Mouse (Mus musculus): Measurements from ENCODE around the gene Syngr3. TPM values are rescaled to one million over a fixed set of nuclear protein-coding genes. Genes with fewer than 3 reads are reported as not detected.
"Not testable (repeated sequence)": the region's sequence is repeated elsewhere in the genome, so short reads cannot be mapped to it uniquely, and the experiment has no call there.

Gene Syngr3
- total RNA-seq, 1 experiment from 2014 or later = 0.25 TPM

DNA sequence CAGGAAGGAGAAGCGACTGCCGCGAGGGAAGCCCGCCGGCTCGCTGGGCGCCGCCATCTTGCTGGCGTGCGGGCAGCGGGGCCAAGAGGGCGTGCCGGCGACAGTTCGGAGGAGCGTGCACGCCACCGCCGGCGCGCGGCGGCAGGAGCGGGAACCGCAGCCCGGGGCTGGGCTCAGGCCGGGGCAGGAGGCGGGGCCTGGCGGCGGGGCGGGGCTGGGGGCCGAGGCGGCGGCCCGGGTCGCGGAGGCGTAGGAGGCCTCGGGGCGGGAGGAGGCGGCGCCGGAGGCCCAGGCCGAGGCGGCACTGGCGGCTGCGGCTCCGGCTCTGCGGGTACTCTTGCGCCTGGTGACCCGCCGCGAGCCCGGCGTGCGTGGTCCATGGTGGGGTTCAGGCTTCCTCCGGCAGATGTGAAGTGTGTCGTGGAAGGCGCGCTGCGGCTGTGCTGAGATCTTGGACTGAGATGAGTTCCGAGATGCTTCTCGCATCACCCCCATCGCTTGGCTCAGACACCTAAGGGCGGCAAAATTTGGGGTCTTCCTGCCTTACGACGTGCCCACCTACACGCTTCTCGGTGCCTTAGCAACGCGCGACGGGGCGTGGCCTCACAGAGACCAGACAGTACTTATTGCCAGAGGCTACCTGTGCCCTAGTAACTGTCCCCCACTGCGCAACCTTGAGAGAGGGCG, 6.4 kb upstream of the Syngr3 start, which contains the start of the genes Gfer and Noxo1:
Gene Gfer, minus strand, starts transcription at position 146 of the 687 bp plus-strand sequence.
Gene Noxo1, plus strand, starts transcription at position 224 of the 687 bp plus-strand sequence.
- peak; percentile 42 to 67 for ATAC-seq (replicated peaks in 1 of 2; ENCODE audit: insufficient read depth in 1 of 2, low FRiP score in 2 of 2, low TSS enrichment in 1 of 2, low read depth in 1 of 2, poor library complexity in 2 of 2, severe bottlenecking in 2 of 2)

- 0 out of 4 replicates have a peak, but pooled peaks of 1 of the 2 experiments have one; percentile 6 for ATAC-seq (replicated peaks in 1 of 2; ENCODE audit: insufficient read depth in 1 of 2, low FRiP score in 2 of 2, low TSS enrichment in 1 of 2, low read depth in 1 of 2, poor library complexity in 2 of 2, severe bottlenecking in 2 of 2)
These were observed 5.7 kb upstream of the Syngr3 start for GRCm38 (mm10) chr17:24695326-24696010.

DNA sequence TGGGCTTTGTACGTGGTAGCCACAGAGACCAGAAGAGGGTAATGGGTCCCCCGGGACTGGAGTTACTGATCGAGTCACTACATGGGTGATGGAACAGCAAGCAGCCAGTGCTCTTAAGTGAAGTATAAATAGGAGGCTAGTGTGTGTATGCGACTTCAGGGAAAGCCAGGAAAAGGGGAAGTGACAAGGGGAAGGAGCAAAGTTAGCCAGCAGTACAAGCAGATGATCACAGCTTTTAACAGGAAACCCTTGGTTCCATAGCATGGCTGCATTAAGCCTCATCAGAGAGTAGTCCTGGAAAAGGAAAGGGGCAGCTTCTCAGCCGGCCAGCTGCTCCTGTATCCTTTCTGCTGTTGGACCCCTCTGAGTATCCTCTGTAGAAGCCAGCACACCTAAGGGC, 2.6 kb upstream of the Syngr3 start:
- ATAC-seq (replicated peaks in 1 of 2; ENCODE audit: insufficient read depth in 1 of 2, low FRiP score in 2 of 2, low TSS enrichment in 1 of 2, low read depth in 1 of 2, poor library complexity in 2 of 2, severe bottlenecking in 2 of 2) = no peak

DNA sequence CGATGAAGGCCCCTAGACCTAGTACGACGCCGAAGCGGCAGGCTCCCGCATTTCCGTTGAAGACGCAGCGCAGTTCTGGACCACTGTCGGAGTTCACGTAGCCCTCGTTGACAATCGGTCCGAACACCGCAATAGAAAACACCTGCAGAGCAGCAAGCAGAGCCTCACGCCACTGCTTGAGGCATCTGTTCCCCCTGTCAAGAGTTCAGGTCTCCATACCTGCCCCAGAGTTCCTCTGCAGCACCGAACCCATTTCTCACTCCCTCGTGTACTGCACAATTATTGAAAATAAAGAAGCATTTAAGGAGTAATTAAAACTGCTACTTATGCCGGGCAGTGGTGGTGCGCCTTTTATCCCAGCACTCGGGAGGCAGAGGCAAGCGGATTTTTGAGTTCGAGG, 2.2 kb downstream of the Syngr3 start:
- no peak for ATAC-seq (replicated peaks in 1 of 2; ENCODE audit: insufficient read depth in 1 of 2, low FRiP score in 2 of 2, low TSS enrichment in 1 of 2, low read depth in 1 of 2, poor library complexity in 2 of 2, severe bottlenecking in 2 of 2)

- peak in 1 of 2 experiments; percentile 54; a peak in 2 of 4 replicates for ATAC-seq (replicated peaks in 1 of 2; ENCODE audit: insufficient read depth in 1 of 2, low FRiP score in 2 of 2, low TSS enrichment in 1 of 2, low read depth in 1 of 2, poor library complexity in 2 of 2, severe bottlenecking in 2 of 2)
These were observed 2.6 kb downstream of the Syngr3 start for GRCm38 (mm10) chr17:24687146-24687595.

DNA sequence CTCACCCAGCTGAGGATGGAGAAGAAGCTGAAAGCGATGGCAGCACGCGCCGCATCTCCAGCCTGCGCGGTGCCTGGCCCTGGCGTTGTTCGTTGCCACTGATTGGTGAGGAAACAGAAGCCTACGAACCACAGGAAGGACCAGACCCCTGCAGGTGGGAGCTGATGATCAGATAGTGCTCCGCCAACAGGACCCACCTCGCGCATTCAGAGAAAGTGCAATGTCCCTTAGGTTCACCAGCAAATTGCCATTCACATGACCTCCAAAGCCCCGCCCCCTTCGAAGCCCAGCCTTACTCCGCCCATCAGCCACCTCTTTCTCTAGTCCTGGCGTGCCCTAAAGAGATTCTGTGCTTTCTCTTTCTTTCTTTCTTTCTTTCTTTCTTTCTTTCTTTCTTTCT, 3.2 kb downstream of the Syngr3 start:
- peak; percentile 56 to 75; a peak in 3 of 4 replicates for ATAC-seq (replicated peaks in 1 of 2; ENCODE audit: insufficient read depth in 1 of 2, low FRiP score in 2 of 2, low TSS enrichment in 1 of 2, low read depth in 1 of 2, poor library complexity in 2 of 2, severe bottlenecking in 2 of 2)

DNA sequence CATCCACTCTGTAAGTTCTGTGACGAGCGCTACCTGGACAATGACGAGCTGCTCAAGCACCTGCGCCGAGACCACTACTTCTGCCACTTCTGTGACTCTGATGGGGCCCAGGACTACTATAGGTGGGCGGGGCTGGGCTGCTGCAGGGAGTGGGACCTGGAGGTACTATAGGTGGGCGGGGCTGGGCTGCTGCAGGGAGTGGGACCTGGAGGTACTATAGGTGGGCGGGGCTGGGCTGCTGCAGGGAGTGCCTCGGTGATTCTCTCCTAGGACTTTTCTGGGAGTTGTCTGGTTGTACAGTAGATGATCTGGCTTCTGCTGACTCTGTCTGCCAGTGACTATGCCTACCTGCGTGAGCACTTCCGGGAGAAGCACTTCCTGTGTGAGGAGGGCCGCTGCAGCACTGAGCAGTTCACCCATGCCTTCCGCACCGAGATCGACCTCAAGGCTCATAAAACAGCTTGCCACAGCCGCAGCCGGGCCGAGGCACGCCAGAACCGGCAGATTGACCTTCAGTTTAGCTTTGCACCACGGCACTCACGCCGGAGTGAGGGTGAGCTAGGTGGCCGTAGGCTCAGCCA, 12.2 kb downstream of the Syngr3 start:
- no peak for ATAC-seq (replicated peaks in 1 of 2; ENCODE audit: insufficient read depth in 1 of 2, low FRiP score in 2 of 2, low TSS enrichment in 1 of 2, low read depth in 1 of 2, poor library complexity in 2 of 2, severe bottlenecking in 2 of 2)

DNA sequence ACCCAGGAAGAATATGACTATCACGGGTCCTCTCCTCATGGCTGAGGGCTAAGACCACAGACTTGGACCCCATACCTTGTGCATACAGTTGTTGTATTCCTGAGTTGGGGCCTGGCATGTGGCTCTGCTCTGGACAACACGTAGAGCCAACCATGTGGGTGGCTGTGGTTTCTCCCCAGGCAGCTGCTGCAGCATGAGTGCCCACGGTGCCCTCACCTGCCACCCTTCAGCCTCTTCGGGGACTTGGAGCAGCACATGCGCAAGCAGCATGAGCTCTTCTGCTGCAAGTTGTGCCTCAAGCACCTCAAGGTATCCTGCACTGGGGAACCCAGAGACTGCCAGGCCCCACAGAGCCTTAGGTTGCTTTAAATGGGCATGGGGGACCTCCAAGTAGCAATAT, 12.9 kb downstream of the Syngr3 start:
- ATAC-seq (replicated peaks in 1 of 2; ENCODE audit: insufficient read depth in 1 of 2, low FRiP score in 2 of 2, low TSS enrichment in 1 of 2, low read depth in 1 of 2, poor library complexity in 2 of 2, severe bottlenecking in 2 of 2) = no peak

GRCm38 (mm10) chr17:24676187-24676586, 13.6 kb downstream of the Syngr3 start:
- ATAC-seq (replicated peaks in 1 of 2; ENCODE audit: insufficient read depth in 1 of 2, low FRiP score in 2 of 2, low TSS enrichment in 1 of 2, low read depth in 1 of 2, poor library complexity in 2 of 2, severe bottlenecking in 2 of 2) = peak; percentile 46 to 78; a peak in 3 of 4 replicates

DNA sequence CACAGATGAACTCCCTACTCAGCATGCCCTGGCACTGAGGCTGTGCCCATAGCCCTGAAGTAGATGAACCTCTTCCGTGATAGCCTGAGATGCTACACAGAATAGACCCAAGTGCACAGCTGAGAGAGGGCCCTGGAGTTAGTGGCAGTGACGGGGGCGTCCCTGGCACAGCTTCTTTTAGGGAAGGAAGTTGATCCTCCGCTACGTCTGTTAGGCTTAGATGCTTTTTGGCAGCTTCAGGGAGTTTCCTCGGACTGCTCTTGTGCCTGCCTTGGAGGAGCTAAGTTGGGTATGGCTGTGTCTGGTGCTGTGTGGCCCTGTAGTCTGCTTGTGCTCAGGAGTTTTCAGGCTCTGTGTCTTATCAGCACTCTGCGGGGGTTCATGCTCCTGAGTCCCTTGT, 15.5 kb downstream of the Syngr3 start:
- ATAC-seq (replicated peaks in 1 of 2; ENCODE audit: insufficient read depth in 1 of 2, low FRiP score in 2 of 2, low TSS enrichment in 1 of 2, low read depth in 1 of 2, poor library complexity in 2 of 2, severe bottlenecking in 2 of 2) = 0 out of 4 replicates have a peak, but pooled peaks have one; percentile 14 to 25

- ATAC-seq (replicated peaks in 1 of 2; ENCODE audit: insufficient read depth in 1 of 2, low FRiP score in 2 of 2, low TSS enrichment in 1 of 2, low read depth in 1 of 2, poor library complexity in 2 of 2, severe bottlenecking in 2 of 2) = no peak
These were observed 17.6 kb downstream of the Syngr3 start for GRCm38 (mm10) chr17:24672141-24672540.

GRCm38 (mm10) chr17:24671346-24671745, 18.4 kb downstream of the Syngr3 start:
- ATAC-seq (replicated peaks in 1 of 2; ENCODE audit: insufficient read depth in 1 of 2, low FRiP score in 2 of 2, low TSS enrichment in 1 of 2, low read depth in 1 of 2, poor library complexity in 2 of 2, severe bottlenecking in 2 of 2) = no peak

- ATAC-seq (replicated peaks in 1 of 2; ENCODE audit: insufficient read depth in 1 of 2, low FRiP score in 2 of 2, low TSS enrichment in 1 of 2, low read depth in 1 of 2, poor library complexity in 2 of 2, severe bottlenecking in 2 of 2) = no peak
These were observed 19.4 kb downstream of the Syngr3 start for GRCm38 (mm10) chr17:24670246-24670844.

- peak; percentile 94 to 96 for ATAC-seq (replicated peaks in 1 of 2; ENCODE audit: insufficient read depth in 1 of 2, low FRiP score in 2 of 2, low TSS enrichment in 1 of 2, low read depth in 1 of 2, poor library complexity in 2 of 2, severe bottlenecking in 2 of 2)
These were observed 20.1 kb downstream of the Syngr3 start, which contains the start of gene Zfp598 for GRCm38 (mm10) chr17:24669545-24670245. Zfp598 (plus strand) TSS chr17:24669687.

DNA sequence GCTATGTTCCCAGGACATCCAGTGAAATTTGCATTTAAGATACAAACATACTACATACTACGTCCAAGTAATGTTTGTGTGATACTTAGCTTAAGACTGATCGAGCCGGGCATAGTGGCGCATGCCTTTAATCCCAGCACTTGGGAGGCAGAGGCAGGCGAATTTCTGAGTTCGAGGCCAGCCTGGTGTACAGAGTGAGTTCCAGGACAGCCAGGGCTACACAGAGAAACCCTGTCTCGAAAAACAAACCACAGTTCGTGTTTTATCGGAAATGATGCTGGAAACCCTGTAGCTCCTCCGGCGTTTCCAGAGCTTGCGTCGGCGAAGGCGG, 20.6 kb downstream of the Syngr3 start:
- not testable (repeated sequence) for ATAC-seq (replicated peaks in 1 of 2; ENCODE audit: insufficient read depth in 1 of 2, low FRiP score in 2 of 2, low TSS enrichment in 1 of 2, low read depth in 1 of 2, poor library complexity in 2 of 2, severe bottlenecking in 2 of 2)

DNA sequence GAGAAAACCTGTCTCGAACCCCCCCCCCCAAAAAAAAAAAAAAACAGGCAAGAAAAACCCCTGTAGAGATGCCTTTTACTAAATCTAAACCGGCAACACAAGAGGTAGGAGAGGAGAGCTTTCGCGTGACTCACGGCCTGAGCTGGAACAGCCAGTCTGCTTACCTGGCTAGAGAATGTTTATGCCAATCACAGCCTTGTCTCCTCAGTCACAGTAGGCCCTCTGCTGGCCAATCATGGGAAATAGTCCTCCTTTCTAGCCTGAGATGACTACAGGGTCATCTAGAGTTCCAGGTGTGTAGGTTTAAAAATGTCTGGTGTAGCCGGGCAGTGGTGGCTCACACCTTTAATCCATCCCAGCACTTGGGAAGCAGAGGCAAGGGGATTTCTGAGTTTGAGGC, 22.3 kb downstream of the Syngr3 start:
- ATAC-seq (replicated peaks in 1 of 2; ENCODE audit: insufficient read depth in 1 of 2, low FRiP score in 2 of 2, low TSS enrichment in 1 of 2, low read depth in 1 of 2, poor library complexity in 2 of 2, severe bottlenecking in 2 of 2) = peak; percentile 38 to 61; a peak in 3 of 4 replicates

- not testable (repeated sequence) for ATAC-seq (replicated peaks in 1 of 2; ENCODE audit: insufficient read depth in 1 of 2, low FRiP score in 2 of 2, low TSS enrichment in 1 of 2, low read depth in 1 of 2, poor library complexity in 2 of 2, severe bottlenecking in 2 of 2)
These were observed 22.7 kb downstream of the Syngr3 start for GRCm38 (mm10) chr17:24667011-24667410.
